Mouse (Mus musculus) liver, embryonic 15.5 days (tissue): ENCODE measurements around the gene Cog7. TPM values are rescaled to one million over a fixed set of nuclear protein-coding genes. Genes with fewer than 3 reads are reported as not detected.

Experiments
- ATAC-seq: fragments of 200-750 bp; cut with Nextera tagmentation; 2 replicates; pipeline ENCODE4 v1.8.0; 2017; ENCODE audit warnings: moderate number of reproducible peaks, mild to moderate bottlenecking, moderate library complexity; ENCODE audit not compliant: insufficient read depth
- H3K27ac ChIP-seq: fragments of 300-500 bp; sonication (generic); replicated peaks from 2 replicates; pipeline ENCODE4 v1.5.1; 2015; ENCODE audit warnings: mild to moderate bottlenecking, inconsistent platforms
- H3K27me3 ChIP-seq: fragments of 300-500 bp; sonication (generic); 2 replicates; pipeline ENCODE4 v1.6.1; 2015; ENCODE audit warnings: mild to moderate bottlenecking, inconsistent platforms
- H3K36me3 ChIP-seq: fragments of 300-500 bp; sonication (generic); replicated peaks from 2 replicates; pipeline ENCODE4 v1.6.1; 2015; ENCODE audit warnings: moderate library complexity, mild to moderate bottlenecking, inconsistent platforms
- H3K4me1 ChIP-seq: fragments of 300-500 bp; sonication (generic); replicated peaks from 2 replicates; pipeline ENCODE4 v1.6.1; 2015; ENCODE audit warnings: inconsistent platforms
- H3K4me2 ChIP-seq: fragments of 300-500 bp; sonication (generic); 2 replicates; pipeline ENCODE4 v1.6.1; 2015; ENCODE audit warnings: moderate library complexity, mild to moderate bottlenecking, inconsistent platforms
- H3K4me3 ChIP-seq: fragments of 300-500 bp; sonication (generic); replicated peaks from 2 replicates; pipeline ENCODE4 v1.5.1; 2015; ENCODE audit warnings: mild to moderate bottlenecking, inconsistent platforms
- H3K9ac ChIP-seq: fragments of 300-500 bp; sonication (generic); 2 replicates; pipeline ENCODE4 v1.6.1; 2015; ENCODE audit warnings: moderate library complexity, mild to moderate bottlenecking, inconsistent platforms
- H3K9me3 ChIP-seq: fragments of 300-500 bp; sonication (generic); replicated peaks from 2 replicates; pipeline ENCODE4 v1.6.1; 2016; ENCODE audit warnings: inconsistent platforms
- WGBS: fragments of 180-500 bp; shearing (Covaris S2); methylation state at CpG from one replicate; pipeline ENCODE4 v1.1.7; 2015; ENCODE audit warnings: mixed read lengths; ENCODE audit not compliant: insufficient replicate concordance; 5-methylcytosine and 5-hydroxymethylcytosine counted together
- polyA plus RNA-seq: library from polyadenylated mRNA; unstranded; fragments of >200 nt; fragmentation: Nextera tagmentation; extraction: Ambion mirVana; gene quantifications from 2 replicates; pipeline ENCODE4 v1.2.1, GENCODE M21; 2015

Gene Cog7
- polyA plus RNA-seq, 1 experiment from 2014 or later = 9.2 TPM

DNA sequence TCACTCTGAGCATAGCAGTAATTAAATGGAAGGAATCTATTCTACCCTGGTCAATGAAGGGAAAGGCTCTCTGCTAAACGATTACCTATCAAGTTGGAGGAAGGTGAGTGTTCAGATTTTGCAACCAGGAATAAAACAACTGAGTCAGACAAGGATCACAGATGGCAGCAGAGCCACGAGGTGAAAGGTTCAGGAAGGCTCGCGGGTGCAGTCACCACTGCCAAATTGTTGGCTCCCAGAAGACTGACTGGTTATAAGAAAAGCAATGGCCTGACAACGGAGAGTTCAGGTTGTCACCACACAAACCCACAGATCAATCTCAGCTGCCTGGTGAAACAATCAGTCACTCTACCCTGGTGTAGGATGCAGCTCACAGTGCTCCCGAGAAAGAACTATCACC is 135.5 kb downstream of the Cog7 start:
- Histone ChIP-seq H3K9ac (no peak overlapping the region), H3K27ac (no peak overlapping the region), H3K4me1 (no peaks in the 10 kb centered on the region), H3K4me3 (no peak overlapping the region), H3K9me3 (no peaks in the 10 kb centered on the region), H3K36me3 (no peaks in the 10 kb centered on the region), H3K27me3 (no peaks in the 10 kb centered on the region), H3K4me2 (no peak overlapping the region)
- no peak for ATAC-seq
- WGBS = 53% methylated on average over 6 of the region's 6 CpGs

DNA sequence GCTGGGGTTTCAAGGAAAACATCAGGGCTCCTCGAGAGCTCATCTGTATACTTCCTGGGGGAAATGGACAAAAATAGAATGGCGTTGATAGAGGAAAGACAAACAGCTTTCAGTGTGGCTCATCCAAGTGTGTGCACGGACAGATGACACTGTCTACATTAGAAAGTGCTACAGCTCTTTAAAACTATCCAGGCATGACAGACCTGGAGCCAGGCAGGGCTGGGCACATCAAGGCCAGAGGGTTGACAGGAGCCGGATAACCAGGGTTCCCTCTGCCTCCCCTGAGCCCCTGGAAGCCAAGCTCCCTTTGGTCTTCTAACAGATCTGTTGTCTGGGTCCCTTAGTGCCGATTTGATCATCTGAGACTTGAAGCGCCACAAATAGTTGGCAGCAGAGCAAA is 139.3 kb downstream of the Cog7 start:
- no peak for ATAC-seq
- WGBS = 46% methylated on average over 6 of the region's 6 CpGs
- no peak overlapping the region for H3K4me3 ChIP-seq

DNA sequence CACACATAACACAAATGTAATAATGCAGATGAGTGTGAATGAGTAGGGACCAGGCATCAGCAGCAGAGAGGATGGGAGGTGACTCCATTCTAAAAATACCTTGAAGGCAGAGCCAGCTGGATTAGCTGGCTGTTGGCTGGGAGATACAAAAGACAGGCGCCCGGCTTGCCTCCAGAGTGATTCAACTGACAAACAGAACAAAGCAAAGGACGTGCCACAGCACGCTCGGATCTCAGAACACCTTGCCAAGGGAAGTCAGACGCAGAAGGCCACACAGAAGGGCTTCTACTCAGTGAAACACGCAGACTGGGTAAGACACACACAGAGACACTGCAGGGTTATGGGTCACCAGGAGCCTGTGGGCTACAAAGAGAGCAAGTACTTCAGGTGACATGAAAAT is 140.7 kb downstream of the Cog7 start:
- Histone ChIP-seq H3K36me3 (no peaks in the 10 kb centered on the region), H3K4me3 (no peak overlapping the region), H3K9me3 (no peaks in the 10 kb centered on the region), H3K4me1 (no peaks in the 10 kb centered on the region), H3K4me2 (no peak overlapping the region), H3K27ac (no peak overlapping the region), H3K27me3 (no peaks in the 10 kb centered on the region), H3K9ac (no peak overlapping the region)
- 78% methylated on average over 7 of the region's 7 CpGs for WGBS
- no peak for ATAC-seq

More for the DNA sequence above, 139.3 kb downstream of the Cog7 start:
- H3K27me3 ChIP-seq = no peaks in the 10 kb centered on the region
- H3K9ac ChIP-seq = no peak overlapping the region
- H3K9me3 ChIP-seq = no peaks in the 10 kb centered on the region
- H3K36me3 ChIP-seq = no peaks in the 10 kb centered on the region
- H3K4me1 ChIP-seq = no peaks in the 10 kb centered on the region
- no peak overlapping the region for H3K4me2 ChIP-seq
- H3K27ac ChIP-seq = no peak overlapping the region

DNA sequence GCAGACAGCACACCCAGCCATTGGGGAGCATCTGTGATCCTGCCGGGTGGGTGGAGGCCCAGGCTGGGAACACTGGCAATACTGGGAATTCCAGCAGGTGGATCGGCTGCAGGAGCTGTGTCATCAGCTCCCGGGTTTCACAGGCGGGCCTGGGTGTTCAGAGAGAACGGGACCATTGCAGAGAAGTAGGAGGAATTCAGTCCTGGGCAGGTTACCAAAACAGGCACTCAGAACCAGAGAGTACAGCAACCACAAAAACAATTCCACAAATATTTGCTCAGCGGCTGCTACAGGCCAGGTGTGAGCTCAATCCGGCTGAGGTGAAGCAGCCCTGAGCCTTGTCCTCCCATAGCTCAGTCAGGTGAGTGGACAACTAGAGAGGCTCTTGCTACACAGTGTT is 144.7 kb downstream of the Cog7 start:
- no peak for ATAC-seq
- no peak overlapping the region for H3K27ac ChIP-seq
- 71% methylated on average over 7 of the region's 7 CpGs for WGBS

DNA sequence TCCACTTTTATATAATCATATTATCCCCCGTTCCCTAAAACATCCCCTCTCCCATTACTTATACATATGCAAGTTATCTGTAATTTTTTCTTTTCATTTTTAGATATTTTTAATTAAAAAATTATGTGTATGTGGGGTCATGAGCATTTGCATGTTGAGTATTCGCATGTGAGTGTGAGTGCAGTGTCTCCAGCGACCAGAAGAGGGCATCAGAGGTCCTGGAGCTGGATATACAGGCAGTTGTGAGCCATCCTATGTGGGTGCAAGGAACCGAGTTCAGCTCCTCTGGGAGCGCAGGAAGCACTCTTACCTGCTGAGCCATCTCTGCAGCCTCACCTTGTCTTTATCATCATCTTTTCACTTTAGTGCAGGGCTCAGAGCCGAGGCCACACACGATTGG is 146.1 kb downstream of the Cog7 start:
- no peaks in the 10 kb centered on the region for H3K27me3 ChIP-seq
- no peak overlapping the region for H3K4me2 ChIP-seq
- no peak overlapping the region for H3K4me3 ChIP-seq
- H3K9me3 ChIP-seq = no peaks in the 10 kb centered on the region
- H3K36me3 ChIP-seq = no peaks in the 10 kb centered on the region
- H3K4me1 ChIP-seq = no peaks in the 10 kb centered on the region
- no peak for ATAC-seq
- 63% methylated on average over 7 of the region's 7 CpGs for WGBS
- no peak overlapping the region for H3K27ac ChIP-seq
- no peak overlapping the region for H3K9ac ChIP-seq

More for the DNA sequence above, 144.7 kb downstream of the Cog7 start:
- Histone ChIP-seq H3K9me3 (no peaks in the 10 kb centered on the region), H3K4me3 (no peak overlapping the region), H3K27me3 (no peaks in the 10 kb centered on the region), H3K36me3 (no peaks in the 10 kb centered on the region), H3K9ac (no peak overlapping the region), H3K4me2 (no peak overlapping the region), H3K4me1 (no peaks in the 10 kb centered on the region)

Other genes with a start within 250 kb of the Cog7 start
- not detected in 2 replicates for gene Scnn1g, start 247.2 kb downstream of the Cog7 start, polyA plus RNA-seq
- gene Scnn1b, start 116.7 kb downstream of the Cog7 start, polyA plus RNA-seq = not detected in 2 replicates
- 33.8 and 34.6 TPM in 2 replicates for gene Gga2, start 39.5 kb upstream of the Cog7 start, polyA plus RNA-seq
- 15.6 and 16.2 TPM in 2 replicates for gene Ubfd1, start 85.5 kb upstream of the Cog7 start, polyA plus RNA-seq
- gene Ears2, start 85.6 kb upstream of the Cog7 start, polyA plus RNA-seq = 7.0 and 8.9 TPM in 2 replicates
- gene Ndufab1, start 120.2 kb upstream of the Cog7 start, polyA plus RNA-seq = 383 and 425 TPM in 2 replicates
- 10.2 and 11.9 TPM in 2 replicates for gene Palb2, start 151.3 kb upstream of the Cog7 start, polyA plus RNA-seq
- gene Dctn5, start 151.3 kb upstream of the Cog7 start, polyA plus RNA-seq = 45.5 and 47.0 TPM in 2 replicates
- gene Plk1, start 177.7 kb upstream of the Cog7 start, polyA plus RNA-seq = 102 and 110 TPM in 2 replicates
- gene Ern2, start 204.5 kb upstream of the Cog7 start, polyA plus RNA-seq = 0.06 TPM in 1 of 2 replicates, not detected in the other
- gene Chp2, start 237.8 kb upstream of the Cog7 start, polyA plus RNA-seq = 1.5 and 2.0 TPM in 2 replicates